Mouse (Mus musculus): ENCODE data around the gene E130308A19Rik. TPM values are rescaled to one million over a fixed set of nuclear protein-coding genes. Genes with fewer than 3 reads are reported as not detected.
A peak's percentile ranks its signal among the peaks of the same experiment; 100 is the strongest.

Gene E130308A19Rik
- total and polyA plus RNA-seq, 3 experiments: 2.4 to 3.4 (median 3.1) TPM

GRCm38 (mm10) chr4:59786661-59787060, 160.7 kb downstream of the E130308A19Rik start:
- in situ Hi-C loops (cut with MboI; ENCODE audit: low pct_ligation_motif_present, low pct_unique_long_range_greater_than_20kb, low sequenced_read_pairs) (no loop called here), dilution Hi-C loops (cut with MboI; ENCODE audit: extremely low pct_ligation_motif_present, extremely low pct_unique_long_range_greater_than_20kb, low sequenced_read_pairs) (no loop called here)
- Histone ChIP-seq H3K4me3 (replicated peaks in 1 of 3; ENCODE audit: low read depth in 2 of 3, low read length in 2 of 3, poor library complexity in 1 of 3) (no peak overlapping the region), H3K4me1 (ENCODE audit: control insufficient read depth in 1 of 2, insufficient read depth in 2 of 2) (peaks cover 2 to 7% of the 10 kb centered on the region in 2 experiments; a peak in 3 of 4 replicates), H3K79me2 (replicated peaks; ENCODE audit: control insufficient read depth, extremely low read depth, insufficient read depth, poor library complexity, severe bottlenecking) (peaks cover 15% of the 10 kb centered on the region), H3K27ac (ENCODE audit: insufficient read depth, low read depth) (no peak overlapping the region), H3K36me3 (replicated peaks in 1 of 2; ENCODE audit: control insufficient read depth in 1 of 2, insufficient read depth in 1 of 2, low read length in 1 of 2) (peaks cover 0 to 2% of the 10 kb centered on the region in 2 experiments), H3K9me3 (replicated peaks; ENCODE audit: low read length) (no peaks in the 10 kb centered on the region), H3K27me3 (replicated peaks) (no peaks in the 10 kb centered on the region), H3K4me2 (ENCODE audit: insufficient read depth, low read depth, poor library complexity, severe bottlenecking) (0 out of 2 replicates have a peak overlapping the region, but pooled peaks have one; percentile 35), H3K9ac (ENCODE audit: insufficient read depth, low read depth) (no peak overlapping the region)
- TF ChIP-seq MAZ (IDR thresholded peaks at IDR 0.05; ENCODE audit: low read depth, low read length): peak; percentile 46; the same call in 1 of the 2 replicates
- no peak for TF ChIP-seq MAX (IDR thresholded peaks at IDR 0.05; ENCODE audit: low read length)
- peak; percentile 34; the same call in 1 of the 2 replicates for TF ChIP-seq NELFE (IDR thresholded peaks at IDR 0.05; ENCODE audit: low read depth, low read length)
- no peak for TF ChIP-seq CHD1 (IDR thresholded peaks at IDR 0.05; ENCODE audit: low read depth, low read length)
- no peak for TF ChIP-seq PAX5 (IDR thresholded peaks at IDR 0.05; ENCODE audit: low read length)
- peak; percentile 88 for TF ChIP-seq ZC3H11A (IDR thresholded peaks at IDR 0.05; ENCODE audit: low read depth, low read length)
- TF ChIP-seq TBP (conservative IDR thresholded peaks at IDR 0.05; ENCODE audit: low read depth, low read length): no peak
- no peak for TF ChIP-seq MYC (IDR thresholded peaks at IDR 0.05; ENCODE audit: low read depth, low read length)
- TF ChIP-seq SMC3 (IDR thresholded peaks at IDR 0.05; ENCODE audit: low read depth, low read length): peak; percentile 98
- peak; percentile 94 for TF ChIP-seq RAD21 (IDR thresholded peaks at IDR 0.05; ENCODE audit: low read depth, low read length)
- TF ChIP-seq ZNF384 (IDR thresholded peaks at IDR 0.05; ENCODE audit: low read depth, low read length): 0 out of 2 replicates have a peak, but pooled peaks have one; percentile 11
- no peak for TF ChIP-seq EP300 (IDR thresholded peaks at IDR 0.05; ENCODE audit: low read length)
- TF ChIP-seq MEF2A (IDR thresholded peaks at IDR 0.05; ENCODE audit: borderline replicate concordance, low read depth, low read length): 0 out of 2 replicates have a peak, but pooled peaks have one; percentile 23
- peak; percentile 74 to 97 for TF ChIP-seq CTCF (conservative IDR thresholded peaks at IDR 0.05 in 1 of 2, IDR thresholded peaks at IDR 0.05 in 1 of 2; ENCODE audit: low read depth in 2 of 2, low read length in 2 of 2)
- TF ChIP-seq BHLHE40 (IDR thresholded peaks at IDR 0.05; ENCODE audit: low read depth, low read length): peak; percentile 49; the same call in 1 of the 2 replicates
- TF ChIP-seq POLR2AphosphoS2 (IDR thresholded peaks at IDR 0.05; ENCODE audit: low read depth, low read length): no peak
- no peak for TF ChIP-seq ZKSCAN1 (IDR thresholded peaks at IDR 0.05; ENCODE audit: borderline replicate concordance, low read depth, low read length)
- no peak for TF ChIP-seq JUN (IDR thresholded peaks at IDR 0.05; ENCODE audit: insufficient read depth, low read depth, low read length)
- peak; percentile 66 for DNase-seq (ENCODE audit: extremely low read depth)

- peaks cover 0 to 2% of the 10 kb centered on the region in 2 experiments; a peak in 2 of 4 replicates for H3K4me1 ChIP-seq (ENCODE audit: control insufficient read depth in 1 of 2, insufficient read depth in 2 of 2)
- H3K79me2 ChIP-seq (replicated peaks; ENCODE audit: control insufficient read depth, extremely low read depth, insufficient read depth, poor library complexity, severe bottlenecking): peaks cover 12% of the 10 kb centered on the region
- no peak for DNase-seq (ENCODE audit: extremely low read depth)
- H3K9ac ChIP-seq (ENCODE audit: insufficient read depth, low read depth): no peak overlapping the region
- no peak for TF ChIP-seq ZMIZ1 (IDR thresholded peaks at IDR 0.05; ENCODE audit: low read depth, low read length)
- TF ChIP-seq MAX (IDR thresholded peaks at IDR 0.05; ENCODE audit: low read length): no peak
- no peak for TF ChIP-seq MEF2A (IDR thresholded peaks at IDR 0.05; ENCODE audit: borderline replicate concordance, low read depth, low read length)
- no peak for TF ChIP-seq EP300 (IDR thresholded peaks at IDR 0.05; ENCODE audit: low read length)
- no peak for TF ChIP-seq TCF12 (IDR thresholded peaks at IDR 0.05; ENCODE audit: low read depth, low read length)
- no peaks in the 10 kb centered on the region for H3K9me3 ChIP-seq (replicated peaks; ENCODE audit: low read length)
- no peaks in the 10 kb centered on the region for H3K36me3 ChIP-seq (replicated peaks in 1 of 2; ENCODE audit: control insufficient read depth in 1 of 2, insufficient read depth in 1 of 2, low read length in 1 of 2)
- dilution Hi-C loops (cut with MboI; ENCODE audit: extremely low pct_ligation_motif_present, extremely low pct_unique_long_range_greater_than_20kb, low sequenced_read_pairs): no loop called here
- H3K4me2 ChIP-seq (ENCODE audit: insufficient read depth, low read depth, poor library complexity, severe bottlenecking): no peak overlapping the region
- no peak overlapping the region for H3K27ac ChIP-seq (ENCODE audit: insufficient read depth, low read depth)
- no peaks in the 10 kb centered on the region for H3K27me3 ChIP-seq (replicated peaks)
- in situ Hi-C loops (cut with MboI; ENCODE audit: low pct_ligation_motif_present, low pct_unique_long_range_greater_than_20kb, low sequenced_read_pairs): no loop called here
- no peak overlapping the region for H3K4me3 ChIP-seq (replicated peaks in 1 of 3; ENCODE audit: low read depth in 2 of 3, low read length in 2 of 3, poor library complexity in 1 of 3)
Measured at GRCm38 (mm10) chr4:59787126-59787525, 161.1 kb downstream of the E130308A19Rik start.

Data from CH12.LX (cell line).